Mouse (Mus musculus) brain, embryonic 14.5 days (tissue): Measurements from ENCODE around the gene Ctps.

ENCODE experiments used
- CTCF ChIP-seq: fragments of 200-500 bp; IDR thresholded peaks from 2 replicates; pipeline ENCODE4 v1.5.1; 2012; ENCODE audit warnings: inconsistent platforms, mild to moderate bottlenecking, moderate library complexity, borderline replicate concordance; ENCODE audit not compliant: insufficient read depth, insufficient read length; ENCODE audit errors: extremely low read depth
- POLR2A ChIP-seq: fragments of 200-500 bp; IDR thresholded peaks from 2 replicates; pipeline ENCODE4 v1.6.1; 2012; ENCODE audit warnings: mild to moderate bottlenecking, inconsistent platforms, borderline replicate concordance; ENCODE audit not compliant: poor library complexity, insufficient read depth, insufficient read length, severe bottlenecking; ENCODE audit errors: extremely low read depth

DNA sequence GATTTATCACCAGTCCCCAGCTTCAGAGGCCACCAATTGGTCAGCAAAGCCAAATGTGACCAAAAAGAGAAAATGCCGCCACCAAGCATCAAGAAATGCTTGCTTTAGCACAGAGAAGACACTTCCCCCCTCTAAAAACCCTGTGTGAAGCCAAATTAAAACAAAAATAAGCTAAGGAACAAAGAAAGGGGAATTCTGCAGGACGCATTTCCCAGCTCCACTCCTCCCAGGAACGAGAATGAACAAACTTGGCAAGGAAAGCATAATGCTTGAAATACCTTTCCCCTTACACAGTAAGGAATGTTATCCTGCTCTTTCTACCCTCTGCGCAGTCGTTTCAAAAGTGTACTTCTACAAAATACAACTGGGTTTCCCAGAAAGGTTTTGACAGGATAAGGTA is 2.1 kb downstream of the Ctps start:
- TF ChIP-seq CTCF (no peak), POLR2A (no peak)
